Mouse (Mus musculus) thymus, adult 2 months (tissue): ENCODE data around the gene Bri3bp. TPM values are rescaled to one million over a fixed set of nuclear protein-coding genes. Genes with fewer than 3 reads are reported as not detected.
"Not testable (repeated sequence)": the region's sequence is repeated elsewhere in the genome, so short reads cannot be mapped to it uniquely, and the experiment has no call there.

ENCODE experiments used
- DNase-seq: peaks from one replicate; pipeline ENCODE4 v3.0.0; 2021
- H3K27ac ChIP-seq: fragments of 200-500 bp; 2 replicates; pipeline ENCODE4 v1.5.1; 2012; ENCODE audit warnings: low read length, control low read depth; ENCODE audit not compliant: control insufficient read depth, insufficient read depth
- H3K27me3 ChIP-seq: fragments of 200-500 bp; 2 replicates; pipeline ENCODE4 v1.6.1; 2012; ENCODE audit warnings: mild to moderate bottlenecking, low read length, moderate library complexity, mixed read lengths; ENCODE audit not compliant: control insufficient read depth, insufficient read depth
- H3K36me3 ChIP-seq: fragments of 200-500 bp; 2 replicates; pipeline ENCODE4 v1.6.1; 2012; ENCODE audit warnings: mild to moderate bottlenecking, low read length, moderate library complexity; ENCODE audit not compliant: control insufficient read depth, insufficient read depth
- H3K4me1 ChIP-seq: fragments of 200-500 bp; replicated peaks from 2 replicates; pipeline ENCODE4 v1.6.1; 2012; ENCODE audit warnings: low read length; ENCODE audit not compliant: control insufficient read depth, insufficient read depth
- H3K4me3 ChIP-seq: fragments of 200-500 bp; 2 replicates; pipeline ENCODE4 v1.5.1; 2012; ENCODE audit warnings: mild to moderate bottlenecking, low read length, control low read depth, moderate library complexity; ENCODE audit not compliant: control insufficient read depth, insufficient read depth
- CTCF ChIP-seq: fragments of 200-500 bp; IDR thresholded peaks from 2 replicates; pipeline ENCODE4 v1.5.1; 2012; ENCODE audit warnings: mild to moderate bottlenecking, control low read depth, low read length, moderate library complexity, borderline replicate concordance; ENCODE audit not compliant: control insufficient read depth, poor library complexity, insufficient read depth; ENCODE audit errors: extremely low read depth
- POLR2A ChIP-seq: fragments of 200-500 bp; IDR thresholded peaks from 2 replicates; pipeline ENCODE4 v1.6.1; 2012; ENCODE audit warnings: mild to moderate bottlenecking, low read length, control low read depth, moderate library complexity; ENCODE audit not compliant: control insufficient read depth, poor library complexity, insufficient read depth; ENCODE audit errors: extremely low read depth
- WGBS: fragments of 180-500 bp; shearing (Covaris S2); methylation state at CpG from one replicate; pipeline ENCODE4 v1.1.7; 2018; 5-methylcytosine and 5-hydroxymethylcytosine counted together
- polyA plus RNA-seq: library from polyadenylated mRNA; depleted of rRNA; stranded (reverse); fragments of >200 nt; gene quantifications from 2 replicates; pipeline ENCODE4 v1.2.3, GENCODE M21; 2012

The Bri3bp gene
- polyA plus RNA-seq, 1 experiment: 22.7 TPM

GRCm38 (mm10) chr5:125419124-125419523 is 22.2 kb upstream of the Bri3bp start:
- H3K36me3 ChIP-seq: peaks cover 32% of the 10 kb centered on the region
- no peak for DNase-seq
- H3K4me1 ChIP-seq: no peaks in the 10 kb centered on the region
- no peak for TF ChIP-seq POLR2A
- no peak for TF ChIP-seq CTCF
- WGBS: 44% methylated on average over 11 of the region's 11 CpGs
- H3K27me3 ChIP-seq: no peaks in the 10 kb centered on the region
- no peak overlapping the region for H3K4me3 ChIP-seq
- H3K27ac ChIP-seq: no peak overlapping the region

DNA sequence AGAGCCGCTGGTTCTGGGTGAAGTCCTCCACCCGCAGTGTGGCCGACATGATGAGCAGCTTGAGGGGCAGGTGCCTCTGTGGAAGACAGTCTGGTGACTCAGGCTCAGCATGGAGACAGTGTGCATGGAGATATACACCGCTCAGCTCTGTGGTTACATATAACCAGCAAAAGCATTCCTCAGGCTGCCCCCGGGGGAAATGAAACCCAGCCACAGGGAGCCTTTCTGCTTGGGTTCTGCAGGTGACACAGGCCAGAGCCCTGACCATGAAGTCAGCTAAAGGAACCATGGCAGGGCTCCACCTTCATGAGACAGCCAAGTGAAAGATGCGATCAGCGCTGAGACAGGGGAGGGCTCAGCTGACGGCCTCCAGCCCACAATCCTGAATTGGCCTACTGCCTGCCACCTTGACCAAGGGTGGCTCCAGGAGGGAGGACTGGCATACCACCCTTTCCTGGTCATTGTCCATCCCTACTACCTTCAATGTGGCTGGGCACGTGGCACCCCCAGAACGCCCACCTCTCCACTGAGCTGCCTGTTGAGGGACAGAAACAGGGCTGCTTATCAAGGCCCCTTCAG is 15.6 kb upstream of the Bri3bp start:
- H3K36me3 ChIP-seq: peaks cover 28% of the 10 kb centered on the region
- no peak for TF ChIP-seq CTCF
- no peak for TF ChIP-seq POLR2A
- no peak overlapping the region for H3K4me3 ChIP-seq
- DNase-seq: no peak
- H3K4me1 ChIP-seq: no peaks in the 10 kb centered on the region
- no peak overlapping the region for H3K27ac ChIP-seq
- no peaks in the 10 kb centered on the region for H3K27me3 ChIP-seq
- 86% methylated on average over 10 of the region's 10 CpGs for WGBS

DNA sequence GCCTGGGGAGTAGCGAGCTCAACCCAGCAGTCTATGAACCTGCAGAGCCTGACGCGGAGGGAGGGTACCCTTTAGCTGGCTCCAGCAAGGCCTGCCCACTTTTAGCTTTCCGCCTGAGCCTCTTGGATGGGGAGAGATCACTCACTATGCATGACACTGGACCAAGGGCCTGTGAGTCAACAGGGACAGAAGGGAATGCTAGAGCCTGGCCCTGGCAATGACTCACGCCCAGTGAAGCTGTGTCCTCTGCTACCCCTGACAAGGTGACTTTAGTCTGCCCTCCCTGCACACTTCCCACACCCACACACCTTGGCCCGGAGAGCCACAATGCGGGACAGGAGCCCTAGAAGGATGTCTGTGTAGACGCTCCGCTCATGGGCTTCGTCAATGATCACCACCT is 15.0 kb upstream of the Bri3bp start:
- no peak overlapping the region for H3K27ac ChIP-seq
- no peak for DNase-seq
- WGBS: 93% methylated on average over 10 of the region's 10 CpGs
- H3K4me3 ChIP-seq: no peak overlapping the region
- no peaks in the 10 kb centered on the region for H3K4me1 ChIP-seq
- H3K36me3 ChIP-seq: peaks cover 28% of the 10 kb centered on the region
- no peak for TF ChIP-seq POLR2A
- no peaks in the 10 kb centered on the region for H3K27me3 ChIP-seq

DNA sequence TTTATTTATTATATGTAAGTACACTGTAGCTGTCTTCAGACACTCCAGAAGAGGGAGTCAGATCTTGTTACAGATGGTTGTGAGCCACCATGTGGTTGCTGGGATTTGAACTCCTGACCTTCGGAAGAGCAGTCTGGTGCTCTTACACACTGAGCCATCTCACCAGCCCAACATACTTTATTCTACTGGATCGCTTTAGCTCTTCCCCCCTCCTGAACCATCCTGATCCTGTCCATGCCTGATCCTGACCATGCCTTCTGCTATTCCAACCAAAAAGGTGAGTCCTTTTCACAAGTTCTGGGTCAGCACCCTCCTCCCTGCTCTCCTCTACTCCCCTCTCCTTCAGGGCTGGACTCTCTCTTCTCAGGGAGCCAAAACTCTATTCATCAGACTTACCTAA is 9.0 kb upstream of the Bri3bp start:
- not testable (repeated sequence) for H3K4me3 ChIP-seq, H3K27me3 ChIP-seq, DNase-seq, H3K27ac ChIP-seq, H3K4me1 ChIP-seq
- peaks cover 13% of the 10 kb centered on the region for H3K36me3 ChIP-seq
- 95% methylated on average over 2 of the region's 2 CpGs for WGBS

- Histone ChIP-seq H3K4me1 (peaks cover 7% of the 10 kb centered on the region), H3K36me3 (peaks cover 6% of the 10 kb centered on the region), H3K27ac (no peak within 1 kb of the TSS), H3K27me3 (no peaks in the 10 kb centered on the region), H3K4me3 (peak within 1 kb of the TSS; percentile 99)
- WGBS: under 1% methylated on average over 46 of the region's 46 CpGs
- no peak for TF ChIP-seq CTCF
- TF ChIP-seq POLR2A: peak; percentile 68
- DNase-seq: peak; percentile 89
Measured at GRCm38 (mm10) chr5:125433793-125434337, 7.5 kb upstream of the Bri3bp start, which contains the start of gene Dhx37. Dhx37 (minus strand) TSS chr5:125434121.

GRCm38 (mm10) chr5:125434347-125434746 is 7.0 kb upstream of the Bri3bp start:
- not testable (repeated sequence) for H3K27me3 ChIP-seq, H3K36me3 ChIP-seq, H3K4me3 ChIP-seq, H3K27ac ChIP-seq, DNase-seq, H3K4me1 ChIP-seq
- WGBS: 63% methylated on average over 15 of the region's 15 CpGs

GRCm38 (mm10) chr5:125440583-125441233 is 660 bp upstream of the Bri3bp start:
- peaks cover 27% of the 10 kb centered on the region for H3K4me1 ChIP-seq
- H3K4me3 ChIP-seq: peak overlapping the region; percentile 95
- H3K27ac ChIP-seq: peak overlapping the region; percentile 75
- TF ChIP-seq CTCF (no peak), POLR2A (no peak)
- no peaks in the 10 kb centered on the region for H3K36me3 ChIP-seq
- H3K27me3 ChIP-seq: no peaks in the 10 kb centered on the region
- DNase-seq: no peak
- 1% methylated on average over 7 of the region's 7 CpGs for whole genome bisulfite sequencing
